Mouse (Mus musculus): ENCODE measurements at regions not wholly inside any gene's neighbourhood (a gene's known extent, or its start where the extent isn't known, plus 50 kb on each side); places are given as distances from the start of the nearest gene placed in this dataset.

- Histone ChIP-seq H3K27me3 (no peaks in the 10 kb centered on the region), H3K4me1 (0 out of 2 replicates have a peak, but pooled peaks cover 3% of the 10 kb centered on the region), H3K4me2 (replicated peaks) (no peak overlapping the region), H3K27ac (no peak overlapping the region), H3K9ac (no peak overlapping the region), H3K9me3 (no peaks in the 10 kb centered on the region), H3K36me3 (no peaks in the 10 kb centered on the region), H3K4me3 (no peak overlapping the region)
- ATAC-seq (ENCODE audit: low FRiP score, low read depth), result no peak
- 86% methylated on average over 3 of the region's 3 CpGs for WGBS
Measured at GRCm38 (mm10) chr14:61665815-61666214, 58.6 kb downstream of the Kcnrg start.

GRCm38 (mm10) chr14:61673184-61673583, 65.9 kb downstream of the Kcnrg start:
- Histone ChIP-seq H3K36me3 (peaks cover 13% of the 10 kb centered on the region), H3K27me3 (no peaks in the 10 kb centered on the region), H3K4me3 (no peak overlapping the region), H3K9me3 (no peaks in the 10 kb centered on the region), H3K4me1 (peaks cover 5% of the 10 kb centered on the region), H3K4me2 (replicated peaks) (no peak overlapping the region), H3K9ac (no peak overlapping the region), H3K27ac (no peak overlapping the region)
- no peak for ATAC-seq (ENCODE audit: low FRiP score, low read depth)
- 80% methylated on average over 2 of the region's 2 CpGs for WGBS

- ATAC-seq (ENCODE audit: low FRiP score, low read depth), result no peak
- no peak overlapping the region for H3K4me2 ChIP-seq (replicated peaks)
- no peak overlapping the region for H3K27ac ChIP-seq
- H3K4me3 ChIP-seq, result no peak overlapping the region
- H3K9me3 ChIP-seq, result no peaks in the 10 kb centered on the region
- 93% methylated on average over 1 of the region's 1 CpGs for WGBS
- H3K27me3 ChIP-seq, result peaks cover under 1% of the 10 kb centered on the region; the same call in 1 of the 2 replicates
- no peak overlapping the region for H3K9ac ChIP-seq
- H3K4me1 ChIP-seq, result peaks cover 23% of the 10 kb centered on the region
- H3K36me3 ChIP-seq, result peaks cover 5% of the 10 kb centered on the region
Measured at GRCm38 (mm10) chr14:61678107-61678506, 70.8 kb downstream of the Kcnrg start.

- peak; percentile 80 for ATAC-seq (ENCODE audit: low FRiP score, low read depth)
- H3K9ac ChIP-seq, result peak overlapping the region; percentile 90
- H3K27ac ChIP-seq, result peak overlapping the region; percentile 95
- H3K4me2 ChIP-seq (replicated peaks), result peak overlapping the region; percentile 96
- H3K27me3 ChIP-seq, result peaks cover 23% of the 10 kb centered on the region; the same call in 1 of the 2 replicates
- WGBS, result under 1% methylated on average over 50 of the region's 50 CpGs
- peak overlapping the region; percentile 85 for H3K4me3 ChIP-seq
- no peaks in the 10 kb centered on the region for H3K9me3 ChIP-seq
- peaks cover 5% of the 10 kb centered on the region; the same call in 1 of the 2 replicates for H3K36me3 ChIP-seq
- H3K4me1 ChIP-seq, result peaks cover 48% of the 10 kb centered on the region
Measured at GRCm38 (mm10) chr14:61680818-61681707, 73.8 kb downstream of the Kcnrg start.

- Histone ChIP-seq H3K4me3 (peak overlapping the region; percentile 85), H3K4me2 (replicated peaks) (peak overlapping the region; percentile 96), H3K4me1 (peaks cover 56% of the 10 kb centered on the region), H3K9me3 (no peaks in the 10 kb centered on the region), H3K9ac (peak overlapping the region; percentile 90), H3K27me3 (peaks cover 26% of the 10 kb centered on the region; the same call in 1 of the 2 replicates), H3K36me3 (peaks cover 2% of the 10 kb centered on the region; the same call in 1 of the 2 replicates), H3K27ac (peak overlapping the region; percentile 95)
- peak; percentile 69 for ATAC-seq (ENCODE audit: low FRiP score, low read depth)
- WGBS, result under 1% methylated on average over 86 of the region's 90 CpGs
Measured at GRCm38 (mm10) chr14:61681708-61682701, 74.7 kb downstream of the Kcnrg start.

- Histone ChIP-seq H3K4me3 (peak overlapping the region; percentile 85), H3K4me1 (peaks cover 63% of the 10 kb centered on the region), H3K4me2 (replicated peaks) (peak overlapping the region; percentile 96), H3K36me3 (no peaks in the 10 kb centered on the region), H3K27ac (peak overlapping the region; percentile 95), H3K9ac (peak overlapping the region; percentile 90), H3K27me3 (peaks cover 28% of the 10 kb centered on the region; the same call in 1 of the 2 replicates), H3K9me3 (no peaks in the 10 kb centered on the region)
- WGBS, result 1% methylated on average over 53 of the region's 54 CpGs
- ATAC-seq (ENCODE audit: low FRiP score, low read depth), result peak; percentile 13
Measured at GRCm38 (mm10) chr14:61682721-61683355, 75.6 kb downstream of the Kcnrg start.

GRCm38 (mm10) chr14:61683356-61683740, 76.1 kb downstream of the Kcnrg start:
- Histone ChIP-seq H3K27ac (peak overlapping the region; percentile 95), H3K9me3 (no peaks in the 10 kb centered on the region), H3K4me1 (peaks cover 63% of the 10 kb centered on the region), H3K9ac (peak overlapping the region; percentile 90), H3K27me3 (peaks cover 28% of the 10 kb centered on the region; the same call in 1 of the 2 replicates), H3K36me3 (no peaks in the 10 kb centered on the region), H3K4me2 (replicated peaks) (peak overlapping the region; percentile 96), H3K4me3 (peak overlapping the region; percentile 85)
- no peak for ATAC-seq (ENCODE audit: low FRiP score, low read depth)
- 7% methylated on average over 9 of the region's 9 CpGs for WGBS

- WGBS, result 15% methylated on average over 19 of the region's 19 CpGs
- H3K27me3 ChIP-seq, result peaks cover 33% of the 10 kb centered on the region; the same call in 1 of the 2 replicates
- H3K4me1 ChIP-seq, result peaks cover 67% of the 10 kb centered on the region
- no peaks in the 10 kb centered on the region for H3K36me3 ChIP-seq
- H3K9ac ChIP-seq, result peak overlapping the region; percentile 53
- no peak for ATAC-seq (ENCODE audit: low FRiP score, low read depth)
- H3K4me3 ChIP-seq, result peak overlapping the region; percentile 32
- peak overlapping the region; percentile 96 for H3K4me2 ChIP-seq (replicated peaks)
- H3K9me3 ChIP-seq, result no peaks in the 10 kb centered on the region
- H3K27ac ChIP-seq, result no peak overlapping the region
Measured at GRCm38 (mm10) chr14:61683791-61684411, 76.6 kb downstream of the Kcnrg start.

- 10% methylated on average over 26 of the region's 26 CpGs for WGBS
- Histone ChIP-seq H3K9me3 (no peaks in the 10 kb centered on the region), H3K27ac (no peak overlapping the region), H3K4me2 (replicated peaks) (peak overlapping the region; percentile 96), H3K27me3 (peaks cover 41% of the 10 kb centered on the region), H3K9ac (peak overlapping the region; percentile 53), H3K36me3 (no peaks in the 10 kb centered on the region), H3K4me1 (peaks cover 70% of the 10 kb centered on the region), H3K4me3 (peak overlapping the region; percentile 32)
- no peak for ATAC-seq (ENCODE audit: low FRiP score, low read depth)
Measured at GRCm38 (mm10) chr14:61684473-61685230, 77.4 kb downstream of the Kcnrg start.

- Histone ChIP-seq H3K36me3 (no peaks in the 10 kb centered on the region), H3K4me3 (peak overlapping the region; percentile 32; the same call in 1 of the 2 replicates), H3K9me3 (no peaks in the 10 kb centered on the region), H3K27me3 (peaks cover 46% of the 10 kb centered on the region), H3K9ac (no peak overlapping the region), H3K27ac (0 out of 2 replicates have a peak overlapping the region, but pooled peaks have one; percentile 61), H3K4me2 (replicated peaks) (peak overlapping the region; percentile 96), H3K4me1 (peaks cover 66% of the 10 kb centered on the region)
- no peak for ATAC-seq (ENCODE audit: low FRiP score, low read depth)
- WGBS, result 18% methylated on average over 12 of the region's 12 CpGs
Measured at GRCm38 (mm10) chr14:61685231-61685800, 78.1 kb downstream of the Kcnrg start.
